Mouse (Mus musculus) midbrain, embryonic 13.5 days (tissue): ENCODE results near the gene Npcd. TPM values are rescaled to one million over a fixed set of nuclear protein-coding genes. Genes with fewer than 3 reads are reported as not detected.

Experiments used
- ATAC-seq: fragments of 200-750 bp; cut with Nextera tagmentation; 2 replicates; pipeline ENCODE4 v1.8.0; 2017; ENCODE audit warnings: mild to moderate bottlenecking, moderate TSS enrichment, moderate library complexity
- H3K27ac ChIP-seq: fragments of 300-500 bp; sonication (generic); 2 replicates; pipeline ENCODE4 v1.5.1; 2015; ENCODE audit warnings: inconsistent platforms, mild to moderate bottlenecking, moderate library complexity
- H3K27me3 ChIP-seq: fragments of 300-500 bp; sonication (generic); 2 replicates; pipeline ENCODE4 v1.6.1; 2015; ENCODE audit warnings: mild to moderate bottlenecking, inconsistent platforms
- H3K36me3 ChIP-seq: fragments of 300-500 bp; sonication (generic); 2 replicates; pipeline ENCODE4 v1.6.1; 2015; ENCODE audit warnings: mild to moderate bottlenecking, inconsistent platforms
- H3K4me1 ChIP-seq: fragments of 300-500 bp; sonication (generic); replicated peaks from 2 replicates; pipeline ENCODE4 v1.6.1; 2015; ENCODE audit warnings: inconsistent platforms
- H3K4me2 ChIP-seq: fragments of 300-500 bp; sonication (generic); replicated peaks from 2 replicates; pipeline ENCODE4 v1.6.1; 2015; ENCODE audit warnings: moderate library complexity, mild to moderate bottlenecking, inconsistent platforms
- H3K4me3 ChIP-seq: fragments of 300-500 bp; sonication (generic); replicated peaks from 2 replicates; pipeline ENCODE4 v1.5.1; 2015; ENCODE audit warnings: mild to moderate bottlenecking, inconsistent platforms
- H3K9ac ChIP-seq: fragments of 300-500 bp; sonication (generic); replicated peaks from 2 replicates; pipeline ENCODE4 v1.6.1; 2015; ENCODE audit warnings: mild to moderate bottlenecking, inconsistent platforms
- H3K9me3 ChIP-seq: fragments of 300-500 bp; sonication (generic); 2 replicates; pipeline ENCODE4 v1.6.1; 2016; ENCODE audit warnings: mild to moderate bottlenecking, inconsistent platforms
- WGBS: fragments of 180-500 bp; shearing (Covaris S2); methylation state at CpG from one replicate; pipeline ENCODE4 v1.1.7; 2015; 5-methylcytosine and 5-hydroxymethylcytosine counted together
- polyA plus RNA-seq: library from polyadenylated mRNA; unstranded; fragments of >200 nt; fragmentation: Nextera tagmentation; extraction: Ambion mirVana; gene quantifications from 2 replicates; pipeline ENCODE4 v1.2.1, GENCODE M21; 2015

Npcd gene
- polyA plus RNA-seq, 1 experiment from 2014 or later: 1.2 TPM

- no peaks in the 10 kb centered on the region for H3K27me3 ChIP-seq
- H3K4me2 ChIP-seq: no peak overlapping the region
- ATAC-seq: no peak
- peaks cover 50% of the 10 kb centered on the region for H3K36me3 ChIP-seq
- WGBS: 81% methylated on average over 6 of the region's 6 CpGs
- no peak overlapping the region for H3K27ac ChIP-seq
- no peak overlapping the region for H3K4me3 ChIP-seq
- no peaks in the 10 kb centered on the region for H3K9me3 ChIP-seq
- peaks cover 10% of the 10 kb centered on the region for H3K4me1 ChIP-seq
- no peak overlapping the region for H3K9ac ChIP-seq
Observed at GRCm38 (mm10) chr15:79760956-79761355, 73.1 kb downstream of the Npcd start.

- Histone ChIP-seq H3K27me3 (no peaks in the 10 kb centered on the region), H3K4me1 (peaks cover 15% of the 10 kb centered on the region), H3K9me3 (no peaks in the 10 kb centered on the region), H3K36me3 (peaks cover 17% of the 10 kb centered on the region), H3K4me3 (no peak overlapping the region), H3K4me2 (no peak overlapping the region), H3K27ac (no peak overlapping the region), H3K9ac (no peak overlapping the region)
- 95% methylated on average over 3 of the region's 3 CpGs for WGBS
- no peak for ATAC-seq
Observed at GRCm38 (mm10) chr15:79757118-79757517, 76.9 kb downstream of the Npcd start.

GRCm38 (mm10) chr15:79755977-79756625, 77.9 kb downstream of the Npcd start:
- Histone ChIP-seq H3K4me1 (peaks cover 15% of the 10 kb centered on the region), H3K36me3 (peaks cover 7% of the 10 kb centered on the region), H3K9ac (no peak overlapping the region), H3K4me3 (no peak overlapping the region), H3K9me3 (no peaks in the 10 kb centered on the region), H3K27me3 (no peaks in the 10 kb centered on the region), H3K27ac (peak overlapping the region; percentile 60), H3K4me2 (no peak overlapping the region)
- 52% methylated on average over 8 of the region's 8 CpGs for WGBS
- ATAC-seq: no peak

GRCm38 (mm10) chr15:79755176-79755575, 78.9 kb downstream of the Npcd start:
- Histone ChIP-seq H3K4me3 (no peak overlapping the region), H3K9ac (no peak overlapping the region), H3K9me3 (no peaks in the 10 kb centered on the region), H3K4me1 (peaks cover 15% of the 10 kb centered on the region), H3K4me2 (no peak overlapping the region), H3K27me3 (no peaks in the 10 kb centered on the region), H3K27ac (no peak overlapping the region; the same call in 1 of the 2 replicates), H3K36me3 (no peaks in the 10 kb centered on the region)
- no peak for ATAC-seq
- WGBS: 91% methylated on average over 4 of the region's 4 CpGs

GRCm38 (mm10) chr15:79753873-79754272, 80.2 kb downstream of the Npcd start:
- H3K36me3 ChIP-seq: no peaks in the 10 kb centered on the region
- H3K4me1 ChIP-seq: peaks cover 15% of the 10 kb centered on the region
- no peak overlapping the region for H3K4me3 ChIP-seq
- H3K4me2 ChIP-seq: no peak overlapping the region
- H3K27me3 ChIP-seq: no peaks in the 10 kb centered on the region
- ATAC-seq: no peak
- WGBS: 59% methylated on average over 4 of the region's 4 CpGs
- H3K27ac ChIP-seq: no peak overlapping the region
- no peaks in the 10 kb centered on the region for H3K9me3 ChIP-seq
- peak overlapping the region; percentile 28; the same call in 1 of the 2 replicates for H3K9ac ChIP-seq

- Histone ChIP-seq H3K4me2 (no peak overlapping the region), H3K36me3 (no peaks in the 10 kb centered on the region), H3K4me1 (peaks cover 15% of the 10 kb centered on the region), H3K9me3 (no peaks in the 10 kb centered on the region), H3K27me3 (no peaks in the 10 kb centered on the region), H3K27ac (no peak overlapping the region), H3K9ac (no peak overlapping the region), H3K4me3 (no peak overlapping the region)
- no peak; the same call in 1 of the 2 replicates for ATAC-seq
- WGBS: 92% methylated on average over 3 of the region's 3 CpGs
Observed at GRCm38 (mm10) chr15:79753420-79753752, 80.7 kb downstream of the Npcd start.

GRCm38 (mm10) chr15:79752742-79753419, 81.2 kb downstream of the Npcd start:
- Histone ChIP-seq H3K4me1 (peaks cover 15% of the 10 kb centered on the region), H3K4me3 (no peak overlapping the region), H3K36me3 (no peaks in the 10 kb centered on the region), H3K9ac (no peak overlapping the region), H3K9me3 (no peaks in the 10 kb centered on the region), H3K27me3 (no peaks in the 10 kb centered on the region), H3K4me2 (no peak overlapping the region), H3K27ac (no peak overlapping the region)
- 22% methylated on average over 11 of the region's 11 CpGs for WGBS
- ATAC-seq: peak; percentile 63

- H3K9ac ChIP-seq: no peak overlapping the region
- H3K4me1 ChIP-seq: peaks cover 14% of the 10 kb centered on the region
- no peaks in the 10 kb centered on the region for H3K36me3 ChIP-seq
- H3K9me3 ChIP-seq: no peaks in the 10 kb centered on the region
- H3K27ac ChIP-seq: no peak overlapping the region
- no peak for ATAC-seq
- no peak overlapping the region for H3K4me2 ChIP-seq
- WGBS: 82% methylated on average over 17 of the region's 17 CpGs
- H3K4me3 ChIP-seq: no peak overlapping the region
- no peaks in the 10 kb centered on the region for H3K27me3 ChIP-seq
Observed at GRCm38 (mm10) chr15:79751772-79752171, 82.3 kb downstream of the Npcd start.

- H3K27ac ChIP-seq: no peak overlapping the region
- H3K9ac ChIP-seq: no peak overlapping the region
- no peak overlapping the region for H3K4me2 ChIP-seq
- H3K4me1 ChIP-seq: 0 out of 2 replicates have a peak, but pooled peaks cover 5% of the 10 kb centered on the region
- no peaks in the 10 kb centered on the region for H3K36me3 ChIP-seq
- 86% methylated on average over 8 of the region's 8 CpGs for WGBS
- no peak for ATAC-seq
- no peak overlapping the region for H3K4me3 ChIP-seq
- no peaks in the 10 kb centered on the region for H3K27me3 ChIP-seq
- H3K9me3 ChIP-seq: no peaks in the 10 kb centered on the region
Observed at GRCm38 (mm10) chr15:79750266-79750665, 83.8 kb downstream of the Npcd start.

GRCm38 (mm10) chr15:79749162-79749561, 84.9 kb downstream of the Npcd start:
- no peaks in the 10 kb centered on the region for H3K36me3 ChIP-seq
- no peaks in the 10 kb centered on the region for H3K9me3 ChIP-seq
- H3K27me3 ChIP-seq: no peaks in the 10 kb centered on the region
- H3K27ac ChIP-seq: no peak overlapping the region
- no peak overlapping the region for H3K9ac ChIP-seq
- H3K4me3 ChIP-seq: no peak overlapping the region
- no peak for ATAC-seq
- no peak overlapping the region for H3K4me2 ChIP-seq
- 95% methylated on average over 7 of the region's 7 CpGs for WGBS
- H3K4me1 ChIP-seq: 0 out of 2 replicates have a peak, but pooled peaks cover 5% of the 10 kb centered on the region

GRCm38 (mm10) chr15:79747998-79748397, 86.0 kb downstream of the Npcd start:
- no peak overlapping the region for H3K4me3 ChIP-seq
- H3K4me1 ChIP-seq: peaks cover 3% of the 10 kb centered on the region
- no peak overlapping the region for H3K27ac ChIP-seq
- no peak overlapping the region for H3K4me2 ChIP-seq
- H3K36me3 ChIP-seq: no peaks in the 10 kb centered on the region
- no peaks in the 10 kb centered on the region for H3K27me3 ChIP-seq
- no peaks in the 10 kb centered on the region for H3K9me3 ChIP-seq
- no peak overlapping the region for H3K9ac ChIP-seq
- 45% methylated on average over 11 of the region's 11 CpGs for WGBS
- ATAC-seq: peak; percentile 43

GRCm38 (mm10) chr15:79745883-79746282, 88.2 kb downstream of the Npcd start:
- H3K4me3 ChIP-seq: no peak overlapping the region
- peaks cover 14% of the 10 kb centered on the region for H3K4me1 ChIP-seq
- no peaks in the 10 kb centered on the region for H3K36me3 ChIP-seq
- H3K27me3 ChIP-seq: no peaks in the 10 kb centered on the region
- H3K9me3 ChIP-seq: no peaks in the 10 kb centered on the region
- H3K4me2 ChIP-seq: no peak overlapping the region
- ATAC-seq: no peak
- WGBS: 94% methylated on average over 5 of the region's 5 CpGs
- no peak overlapping the region for H3K9ac ChIP-seq
- H3K27ac ChIP-seq: no peak overlapping the region
